Mouse (Mus musculus): ENCODE data around the gene Ndufv3.

DNA sequence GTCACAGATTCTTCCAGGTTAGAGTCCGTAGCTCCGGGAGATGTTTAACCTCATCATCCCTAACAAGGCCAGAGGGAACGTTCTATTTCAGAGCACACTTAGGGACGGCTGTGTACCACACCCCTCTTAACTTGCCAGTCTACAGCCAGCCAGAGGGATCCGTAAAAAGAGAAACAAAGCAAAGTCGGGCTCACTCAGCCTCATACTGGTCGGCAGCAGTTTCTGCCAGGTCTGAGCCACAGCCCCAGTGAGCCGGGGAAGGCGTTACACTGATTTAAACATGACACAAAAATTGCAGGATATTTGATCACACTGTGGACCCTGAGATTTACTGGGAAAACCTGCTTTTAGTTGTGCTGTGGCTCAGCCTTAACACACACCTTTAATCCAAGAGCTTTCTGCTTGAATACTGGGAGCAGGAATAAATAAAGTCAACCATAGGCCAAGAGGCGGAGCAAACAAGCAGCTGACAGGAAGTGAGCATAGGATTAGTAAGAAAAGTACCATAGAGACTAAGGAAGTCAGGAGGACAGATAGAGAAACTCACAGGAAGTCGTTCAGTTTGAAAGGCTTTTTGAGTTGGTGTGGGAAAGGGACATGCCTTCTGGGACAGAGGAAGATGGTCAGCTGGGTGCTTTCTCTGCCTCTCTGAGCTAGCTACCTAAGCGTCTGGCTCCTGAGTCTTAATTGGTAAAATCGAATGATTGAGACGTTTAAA lies 11.7 kb downstream of the Ndufv3 start:
- TF ChIP-seq CTCF (IDR thresholded peaks at IDR 0.05; ENCODE audit: borderline replicate concordance, insufficient read depth, low read length) (no peak), POLR2A (IDR thresholded peaks at IDR 0.05; ENCODE audit: low read depth, low read length) (no peak)
